Mouse (Mus musculus): ENCODE data around the gene Ptchd4.

GRCm38 (mm10) chr17:42346027-42346426 lies 30.3 kb downstream of the Ptchd4 start:
- no peak for TF ChIP-seq ZNF384 (IDR thresholded peaks at IDR 0.05; ENCODE audit: low read depth, low read length)
- TF ChIP-seq HCFC1 (IDR thresholded peaks at IDR 0.05; ENCODE audit: borderline replicate concordance, insufficient read depth, low read length): no peak
